Mouse (Mus musculus): Measurements from ENCODE around the gene Glb1l.

GRCm38 (mm10) chr1:75247071-75247930 is 36.7 kb upstream of the Glb1l start:
- no peak for TF ChIP-seq CTCF (IDR thresholded peaks at IDR 0.05; ENCODE audit: borderline replicate concordance, insufficient read depth, low read depth, low read length)
- TF ChIP-seq POLR2A (IDR thresholded peaks at IDR 0.05; ENCODE audit: borderline replicate concordance, insufficient read depth, low read length), result no peak
